Mouse (Mus musculus) forebrain, embryonic 11.5 days (tissue): ENCODE measurements around the gene Gm10309. TPM values are rescaled to one million over a fixed set of nuclear protein-coding genes. Genes with fewer than 3 reads are reported as not detected.

Source experiments
- polyA plus RNA-seq: library from polyadenylated mRNA; unstranded; fragments of >200 nt; fragmentation: Nextera tagmentation; extraction: Ambion mirVana; gene quantifications from 2 replicates; pipeline ENCODE4 v1.2.1, GENCODE M21; 2014

Gm10309 gene
- polyA plus RNA-seq, 1 experiment from 2014 or later = 0.24 TPM

Other genes with a start within 250 kb of the Gm10309 start
- gene Epas1, start 248.5 kb upstream of the Gm10309 start, polyA plus RNA-seq = 6.9 TPM in 2 replicates